Mouse (Mus musculus): ENCODE measurements around the gene 1700013H16Rik. TPM values are rescaled to one million over a fixed set of nuclear protein-coding genes. Genes with fewer than 3 reads are reported as not detected.
"Not testable (repeated sequence)": the region's sequence is repeated elsewhere in the genome, so short reads cannot be mapped to it uniquely, and the experiment has no call there.

1700013H16Rik gene
- polyA plus RNA-seq (2014; fragmentation: Nextera tagmentation; extraction: Ambion mirVana) = not detected in 2 replicates

DNA sequence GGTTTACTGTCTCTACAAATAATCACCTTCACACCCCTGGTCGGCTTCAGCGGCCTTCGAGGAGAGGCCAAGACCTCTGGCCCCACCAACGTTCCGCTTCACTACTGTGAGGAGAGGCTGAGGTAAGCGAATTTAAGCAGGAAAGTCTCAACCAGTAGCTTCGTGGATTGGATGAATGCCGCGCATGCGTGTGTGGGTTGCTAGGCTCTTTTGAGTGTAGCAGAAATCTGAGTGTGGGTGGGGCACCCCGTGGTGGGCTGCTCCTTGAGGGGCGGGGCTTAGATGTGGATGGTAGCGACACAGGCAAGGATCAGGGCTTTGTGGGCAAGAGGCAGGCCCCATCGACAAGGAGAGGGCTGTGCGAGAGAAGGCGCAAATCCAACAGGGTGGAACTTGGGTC, at the start of gene 1700013H16Rik:
Gene 1700013H16Rik (minus strand): TSS at position 96 of the 400 bp plus-strand sequence.
- Histone ChIP-seq H3K4me2 (ENCODE audit: low read length) (no peak within 1 kb of the TSS), H3K9me3 (ENCODE audit: control insufficient read depth, low read length) (0 out of 2 replicates have a peak, but pooled peaks cover 15% of the 10 kb centered on the region), H3K4me3 (ENCODE audit: control insufficient read depth in 1 of 2, insufficient read depth in 1 of 2, low read depth in 1 of 2, low read length in 2 of 2) (no peak within 1 kb of the TSS), H3K4me1 (ENCODE audit: control insufficient read depth in 2 of 2, insufficient read depth in 2 of 2, low read length in 2 of 2) (no peaks in the 10 kb centered on the region), H3K27me3 (ENCODE audit: control insufficient read depth, insufficient read depth, low read length) (no peaks in the 10 kb centered on the region), H3K9ac (ENCODE audit: low read length) (no peak within 1 kb of the TSS), H3K27ac (replicated peaks in 1 of 2; ENCODE audit: control insufficient read depth in 1 of 2, insufficient read depth in 1 of 2, low read depth in 2 of 2, low read length in 2 of 2) (no peak within 1 kb of the TSS), H3K36me3 (ENCODE audit: control insufficient read depth, insufficient read depth, low read length) (no peaks in the 10 kb centered on the region)
- no peak for ATAC-seq (ENCODE audit: insufficient number of reproducible peaks, insufficient read depth, low FRiP score, low read depth)
- WGBS = 90% methylated on average over 16 of the region's 16 CpGs

GRCm38 (mm10) chrX:53799074-53799473, 41.4 kb upstream of the 1700013H16Rik start:
- H3K4me3 ChIP-seq (ENCODE audit: control insufficient read depth in 1 of 2, insufficient read depth in 1 of 2, low read depth in 1 of 2, low read length in 2 of 2) = no peak overlapping the region
- H3K9me3 ChIP-seq (ENCODE audit: control insufficient read depth, low read length) = no peaks in the 10 kb centered on the region
- no peaks in the 10 kb centered on the region for H3K27me3 ChIP-seq (ENCODE audit: control insufficient read depth, insufficient read depth, low read length)
- no peaks in the 10 kb centered on the region for H3K4me1 ChIP-seq (ENCODE audit: control insufficient read depth in 2 of 2, insufficient read depth in 2 of 2, low read length in 2 of 2)
- ATAC-seq (ENCODE audit: insufficient number of reproducible peaks, insufficient read depth, low FRiP score, low read depth) = no peak
- no peaks in the 10 kb centered on the region for H3K36me3 ChIP-seq (ENCODE audit: control insufficient read depth, insufficient read depth, low read length)
- H3K27ac ChIP-seq (replicated peaks in 1 of 2; ENCODE audit: control insufficient read depth in 1 of 2, insufficient read depth in 1 of 2, low read depth in 2 of 2, low read length in 2 of 2) = no peak overlapping the region
- H3K9ac ChIP-seq (ENCODE audit: low read length) = no peak overlapping the region
- H3K4me2 ChIP-seq (ENCODE audit: low read length) = no peak overlapping the region
- WGBS = 38% methylated on average over 3 of the region's 3 CpGs

DNA sequence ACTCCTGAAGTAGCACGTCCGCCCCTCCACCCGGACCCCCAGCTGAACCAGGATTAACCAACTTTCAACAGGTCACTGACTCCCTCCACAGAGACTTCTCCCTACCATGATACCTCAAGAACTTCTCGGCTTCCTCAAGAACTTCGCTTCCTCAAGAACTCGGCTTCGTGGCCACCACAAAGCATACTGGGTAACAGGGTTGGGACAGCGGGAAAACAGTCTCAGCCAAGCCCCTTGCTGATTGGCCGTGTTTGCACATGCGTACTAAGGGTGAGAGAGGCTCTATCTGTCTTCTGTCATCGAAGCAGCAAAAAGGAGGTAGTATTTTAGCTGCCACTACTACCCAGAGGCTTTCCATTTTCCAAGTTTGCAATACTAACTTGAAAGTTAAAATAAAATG, 39.9 kb upstream of the 1700013H16Rik start, which contains the start of gene Xlr:
Gene Xlr (minus strand): TSS at position 188 of the 400 bp plus-strand sequence.
- 72% methylated on average over 10 of the region's 11 CpGs for WGBS
- not testable (repeated sequence) for H3K36me3 ChIP-seq (ENCODE audit: control insufficient read depth, insufficient read depth, low read length)

GRCm38 (mm10) chrX:53776276-53776675, 18.6 kb upstream of the 1700013H16Rik start, which contains the start of gene Zfp36l3:
TSS of gene Zfp36l3 (minus strand) at chrX:53776394.
- no peaks in the 10 kb centered on the region for H3K9me3 ChIP-seq (ENCODE audit: control insufficient read depth, low read length)
- no peaks in the 10 kb centered on the region for H3K27me3 ChIP-seq (ENCODE audit: control insufficient read depth, insufficient read depth, low read length)
- no peak within 1 kb of the TSS for H3K4me2 ChIP-seq (ENCODE audit: low read length)
- no peaks in the 10 kb centered on the region for H3K36me3 ChIP-seq (ENCODE audit: control insufficient read depth, insufficient read depth, low read length)
- H3K27ac ChIP-seq (replicated peaks in 1 of 2; ENCODE audit: control insufficient read depth in 1 of 2, insufficient read depth in 1 of 2, low read depth in 2 of 2, low read length in 2 of 2) = no peak within 1 kb of the TSS
- no peak within 1 kb of the TSS for H3K9ac ChIP-seq (ENCODE audit: low read length)
- 80% methylated on average over 12 of the region's 12 CpGs for WGBS
- H3K4me1 ChIP-seq (ENCODE audit: control insufficient read depth in 2 of 2, insufficient read depth in 2 of 2, low read length in 2 of 2) = no peaks in the 10 kb centered on the region
- ATAC-seq (ENCODE audit: insufficient number of reproducible peaks, insufficient read depth, low FRiP score, low read depth) = no peak
- no peak within 1 kb of the TSS for H3K4me3 ChIP-seq (ENCODE audit: control insufficient read depth in 1 of 2, insufficient read depth in 1 of 2, low read depth in 1 of 2, low read length in 2 of 2)

More for the DNA sequence above, 39.9 kb upstream of the 1700013H16Rik start, which contains the start of gene Xlr:
- not testable (repeated sequence) for H3K4me3 ChIP-seq (ENCODE audit: control insufficient read depth in 1 of 2, insufficient read depth in 1 of 2, low read depth in 1 of 2, low read length in 2 of 2); ATAC-seq (ENCODE audit: insufficient number of reproducible peaks, insufficient read depth, low FRiP score, low read depth); H3K27ac ChIP-seq (replicated peaks in 1 of 2; ENCODE audit: control insufficient read depth in 1 of 2, insufficient read depth in 1 of 2, low read depth in 2 of 2, low read length in 2 of 2); H3K4me2 ChIP-seq (ENCODE audit: low read length); H3K9me3 ChIP-seq (ENCODE audit: control insufficient read depth, low read length); H3K4me1 ChIP-seq (ENCODE audit: control insufficient read depth in 2 of 2, insufficient read depth in 2 of 2, low read length in 2 of 2); H3K9ac ChIP-seq (ENCODE audit: low read length); H3K27me3 ChIP-seq (ENCODE audit: control insufficient read depth, insufficient read depth, low read length)

DNA sequence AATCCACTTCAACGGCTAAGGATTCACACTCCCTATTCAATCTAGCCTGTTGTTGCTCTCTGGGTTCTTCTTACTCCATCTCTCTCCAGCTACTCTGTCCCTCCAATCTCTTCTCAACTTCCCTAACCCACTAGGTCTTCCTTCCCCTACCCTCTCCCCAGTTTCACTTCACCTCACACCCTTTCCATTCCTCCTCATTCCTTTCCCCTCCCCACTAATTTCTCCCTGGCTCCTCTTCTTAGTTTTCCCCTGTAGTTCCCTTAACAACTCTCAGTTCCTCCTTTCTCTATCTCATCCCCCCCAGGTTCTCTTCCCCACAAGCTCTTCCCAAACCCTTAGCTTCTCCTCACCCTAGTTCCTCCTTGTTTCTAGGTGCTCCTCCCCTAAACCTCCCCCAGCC, 4.8 kb downstream of the 1700013H16Rik start:
- Histone ChIP-seq H3K4me2 (ENCODE audit: low read length) (no peak overlapping the region), H3K27ac (replicated peaks in 1 of 2; ENCODE audit: control insufficient read depth in 1 of 2, insufficient read depth in 1 of 2, low read depth in 2 of 2, low read length in 2 of 2) (no peak overlapping the region), H3K36me3 (ENCODE audit: control insufficient read depth, insufficient read depth, low read length) (no peaks in the 10 kb centered on the region), H3K4me1 (ENCODE audit: control insufficient read depth in 2 of 2, insufficient read depth in 2 of 2, low read length in 2 of 2) (no peaks in the 10 kb centered on the region), H3K9ac (ENCODE audit: low read length) (no peak overlapping the region), H3K4me3 (ENCODE audit: control insufficient read depth in 1 of 2, insufficient read depth in 1 of 2, low read depth in 1 of 2, low read length in 2 of 2) (no peak overlapping the region), H3K27me3 (ENCODE audit: control insufficient read depth, insufficient read depth, low read length) (no peaks in the 10 kb centered on the region), H3K9me3 (ENCODE audit: control insufficient read depth, low read length) (0 out of 2 replicates have a peak, but pooled peaks cover 15% of the 10 kb centered on the region)
- ATAC-seq (ENCODE audit: insufficient number of reproducible peaks, insufficient read depth, low FRiP score, low read depth) = no peak
- WGBS = 68% methylated on average over 1 of the region's 1 CpGs

DNA sequence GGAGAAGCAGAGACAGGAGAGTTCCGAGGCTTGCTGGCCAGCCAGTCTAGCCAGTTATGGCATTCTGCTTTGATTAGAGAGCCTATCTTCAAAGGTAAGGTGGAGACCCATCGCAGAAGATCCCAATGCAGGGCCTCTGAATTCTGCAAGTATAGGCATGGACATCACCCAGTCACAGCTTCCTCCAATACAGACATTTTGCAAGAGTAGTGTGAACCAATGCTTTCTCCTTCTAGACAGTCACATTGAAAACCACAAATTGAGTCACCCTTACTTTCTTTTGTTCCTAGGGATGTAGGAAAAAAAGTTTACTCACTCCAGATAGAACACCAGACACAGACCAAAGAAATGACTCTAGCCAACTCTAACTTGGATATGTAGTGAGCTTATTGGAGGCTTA, 28.7 kb downstream of the 1700013H16Rik start:
- Histone ChIP-seq H3K36me3 (ENCODE audit: control insufficient read depth, insufficient read depth, low read length) (no peaks in the 10 kb centered on the region), H3K9ac (ENCODE audit: low read length) (no peak overlapping the region), H3K27ac (replicated peaks in 1 of 2; ENCODE audit: control insufficient read depth in 1 of 2, insufficient read depth in 1 of 2, low read depth in 2 of 2, low read length in 2 of 2) (no peak overlapping the region), H3K27me3 (ENCODE audit: control insufficient read depth, insufficient read depth, low read length) (no peaks in the 10 kb centered on the region), H3K4me1 (ENCODE audit: control insufficient read depth in 2 of 2, insufficient read depth in 2 of 2, low read length in 2 of 2) (no peaks in the 10 kb centered on the region), H3K4me3 (ENCODE audit: control insufficient read depth in 1 of 2, insufficient read depth in 1 of 2, low read depth in 1 of 2, low read length in 2 of 2) (no peak overlapping the region), H3K4me2 (ENCODE audit: low read length) (no peak overlapping the region), H3K9me3 (ENCODE audit: control insufficient read depth, low read length) (no peaks in the 10 kb centered on the region)
- ATAC-seq (ENCODE audit: insufficient number of reproducible peaks, insufficient read depth, low FRiP score, low read depth) = no peak
- WGBS = 67% methylated on average over 2 of the region's 2 CpGs

GRCm38 (mm10) chrX:53724596-53724995, 33.0 kb downstream of the 1700013H16Rik start, which contains the start of gene 4930502E18Rik:
TSS of gene 4930502E18Rik (plus strand) at chrX:53724826.
- 76% methylated on average over 11 of the region's 11 CpGs for WGBS
- H3K4me3 ChIP-seq (ENCODE audit: control insufficient read depth in 1 of 2, insufficient read depth in 1 of 2, low read depth in 1 of 2, low read length in 2 of 2) = no peak within 1 kb of the TSS

More at GRCm38 (mm10) chrX:53724596-53724995, 33.0 kb downstream of the 1700013H16Rik start, which contains the start of gene 4930502E18Rik:
- Histone ChIP-seq H3K9me3 (ENCODE audit: control insufficient read depth, low read length) (no peaks in the 10 kb centered on the region), H3K4me1 (ENCODE audit: control insufficient read depth in 2 of 2, insufficient read depth in 2 of 2, low read length in 2 of 2) (no peaks in the 10 kb centered on the region), H3K9ac (ENCODE audit: low read length) (no peak within 1 kb of the TSS), H3K27me3 (ENCODE audit: control insufficient read depth, insufficient read depth, low read length) (no peaks in the 10 kb centered on the region), H3K27ac (replicated peaks in 1 of 2; ENCODE audit: control insufficient read depth in 1 of 2, insufficient read depth in 1 of 2, low read depth in 2 of 2, low read length in 2 of 2) (no peak within 1 kb of the TSS), H3K36me3 (ENCODE audit: control insufficient read depth, insufficient read depth, low read length) (no peaks in the 10 kb centered on the region), H3K4me2 (ENCODE audit: low read length) (no peak within 1 kb of the TSS)
- no peak for ATAC-seq (ENCODE audit: insufficient number of reproducible peaks, insufficient read depth, low FRiP score, low read depth)
